Mouse (Mus musculus): Measurements from ENCODE around the gene Sowahd. TPM values are rescaled to one million over a fixed set of nuclear protein-coding genes. Genes with fewer than 3 reads are reported as not detected.

The Sowahd gene
- 0.09 TPM in 1 of 2 replicates, not detected in the other for polyA plus RNA-seq (2012; rRNA removed)

DNA sequence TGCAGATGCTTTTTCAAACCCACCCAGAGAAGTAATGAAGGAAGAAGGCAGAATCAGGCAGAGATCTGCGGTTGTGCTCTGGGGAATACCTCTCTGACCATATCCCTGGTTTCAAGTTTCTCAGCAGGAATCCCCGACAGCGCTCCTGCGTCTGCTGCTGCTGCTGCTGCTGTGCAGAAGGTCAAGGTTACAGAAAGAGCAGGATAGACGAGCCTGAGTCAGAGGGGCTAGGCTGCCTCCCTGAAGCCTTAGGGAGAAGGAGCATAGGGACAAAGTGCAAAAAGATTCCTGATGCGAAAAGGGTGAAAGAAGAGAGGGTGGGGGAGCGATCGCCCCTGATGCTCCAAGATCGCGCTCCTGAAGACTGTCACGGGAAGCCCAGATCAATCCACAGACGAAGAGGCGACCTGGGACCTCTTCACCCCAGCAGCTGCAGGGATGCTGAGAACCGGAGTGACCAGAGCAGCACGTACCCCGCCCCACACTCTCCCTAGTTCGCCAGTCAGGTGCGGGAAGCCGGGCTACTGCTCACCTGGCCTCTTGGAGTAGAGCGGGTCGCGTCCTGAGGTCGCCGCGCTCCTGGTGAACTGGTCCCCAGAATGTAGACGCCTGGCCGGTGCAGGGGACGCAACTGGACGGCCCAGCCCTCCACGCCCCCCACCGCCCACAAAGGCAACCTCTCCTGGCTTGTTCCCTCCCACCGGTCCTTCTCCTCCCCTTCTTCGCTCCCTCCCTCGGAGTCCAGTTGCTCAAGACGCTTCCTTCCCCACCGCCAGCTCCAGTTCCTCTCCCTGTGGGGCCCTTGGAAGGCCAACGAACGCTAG, at the start of gene Sowahd:
Gene Sowahd (plus strand): TSS at position 780 of the 824 bp plus-strand sequence.

DNA sequence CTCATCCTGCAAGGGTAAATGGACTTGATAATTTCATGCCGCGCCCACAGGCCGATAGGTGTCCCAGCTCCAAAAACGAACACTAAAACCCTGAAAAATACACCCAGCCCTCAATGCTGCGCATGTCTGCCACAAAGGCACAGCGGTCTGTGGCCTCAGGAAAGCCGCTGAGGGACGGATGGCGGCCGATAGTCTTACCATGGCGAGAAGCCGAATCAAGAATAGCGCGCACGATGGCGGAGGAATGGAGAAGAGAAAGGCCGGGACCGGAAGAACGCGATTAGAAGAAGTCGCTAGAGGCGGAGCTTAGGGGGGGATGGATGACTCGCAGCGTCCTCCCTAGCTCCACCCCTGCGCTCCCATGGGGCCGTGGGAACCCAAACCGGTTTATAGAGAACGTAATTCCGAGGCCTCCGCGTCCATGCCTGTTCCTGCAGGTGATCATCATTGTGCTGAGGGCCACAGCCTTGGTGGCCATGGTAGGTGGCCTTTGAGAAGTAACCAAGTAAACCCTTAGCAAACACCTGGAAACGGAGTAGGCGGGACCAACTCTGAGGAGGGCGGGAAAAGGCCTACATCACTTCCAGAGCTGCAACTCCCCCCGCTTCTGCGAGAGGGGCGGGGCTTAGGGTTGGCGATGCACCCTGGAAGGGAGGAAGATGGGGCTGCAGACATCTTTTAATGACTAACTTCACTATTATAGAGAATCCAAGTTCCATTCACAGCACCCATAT, 36.4 kb downstream of the Sowahd start, which contains the start of gene Rpl39:
Gene Rpl39 (minus strand): TSS at position 476 of the 734 bp plus-strand sequence.

Other genes with a start within 250 kb of the Sowahd start
- 22.4 and 26.1 TPM in 2 replicates for gene Ube2a, start 174.9 kb upstream of the Sowahd start, polyA plus RNA-seq (2012; rRNA removed)
- 9.7 and 18.1 TPM in 2 replicates for gene C330007P06Rik, start 174.7 kb upstream of the Sowahd start, polyA plus RNA-seq (2012; rRNA removed)
- 0.24 and 0.50 TPM in 2 replicates for gene Nkrf, start 145.9 kb upstream of the Sowahd start, polyA plus RNA-seq (2012; rRNA removed)
- 10.3 and 17.7 TPM in 2 replicates for gene Sept6, start 57.1 kb upstream of the Sowahd start, polyA plus RNA-seq (2012; rRNA removed)
- 12.7 and 16.7 TPM in 2 replicates for gene Rpl39, start 36.6 kb downstream of the Sowahd start, polyA plus RNA-seq (2012; rRNA removed)
- 1.9 and 2.4 TPM in 2 replicates for gene Upf3b, start 61.5 kb downstream of the Sowahd start, polyA plus RNA-seq (2012; rRNA removed)
- gene Nkap, start 78.0 kb downstream of the Sowahd start, polyA plus RNA-seq (2012; rRNA removed): 1.8 and 2.0 TPM in 2 replicates
- 7.0 and 7.1 TPM in 2 replicates for gene Akap14, start 120.0 kb downstream of the Sowahd start, polyA plus RNA-seq (2012; rRNA removed)
- gene Ndufa1, start 142.3 kb downstream of the Sowahd start, polyA plus RNA-seq (2012; rRNA removed): 86.4 and 196 TPM in 2 replicates
- gene Rnf113a1, start 142.4 kb downstream of the Sowahd start, polyA plus RNA-seq (2012; rRNA removed): 2.1 and 2.3 TPM in 2 replicates
- gene Gm9, start 162.2 kb downstream of the Sowahd start, polyA plus RNA-seq (2012; rRNA removed): not detected in 2 replicates
- gene Rhox1, start 173.4 kb downstream of the Sowahd start, polyA plus RNA-seq (2012; rRNA removed): 0.25 and 0.28 TPM in 2 replicates
- gene Rhox2a, start 196.1 kb downstream of the Sowahd start, polyA plus RNA-seq (2012; rRNA removed): not detected in 2 replicates
- gene Rhox3a, start 201.1 kb downstream of the Sowahd start, polyA plus RNA-seq (2012; rRNA removed): not detected in 2 replicates
- not detected in 2 replicates for gene Rhox4a, start 216.5 kb downstream of the Sowahd start, polyA plus RNA-seq (2012; rRNA removed)